Mouse (Mus musculus): ENCODE results near the gene Thrb. TPM values are rescaled to one million over a fixed set of nuclear protein-coding genes. Genes with fewer than 3 reads are reported as not detected.
"Not testable (repeated sequence)": the region's sequence is repeated elsewhere in the genome, so short reads cannot be mapped to it uniquely, and the experiment has no call there.

Thrb gene
- polyA plus RNA-seq, 2 experiments: 0.86 to 2.5 TPM

DNA sequence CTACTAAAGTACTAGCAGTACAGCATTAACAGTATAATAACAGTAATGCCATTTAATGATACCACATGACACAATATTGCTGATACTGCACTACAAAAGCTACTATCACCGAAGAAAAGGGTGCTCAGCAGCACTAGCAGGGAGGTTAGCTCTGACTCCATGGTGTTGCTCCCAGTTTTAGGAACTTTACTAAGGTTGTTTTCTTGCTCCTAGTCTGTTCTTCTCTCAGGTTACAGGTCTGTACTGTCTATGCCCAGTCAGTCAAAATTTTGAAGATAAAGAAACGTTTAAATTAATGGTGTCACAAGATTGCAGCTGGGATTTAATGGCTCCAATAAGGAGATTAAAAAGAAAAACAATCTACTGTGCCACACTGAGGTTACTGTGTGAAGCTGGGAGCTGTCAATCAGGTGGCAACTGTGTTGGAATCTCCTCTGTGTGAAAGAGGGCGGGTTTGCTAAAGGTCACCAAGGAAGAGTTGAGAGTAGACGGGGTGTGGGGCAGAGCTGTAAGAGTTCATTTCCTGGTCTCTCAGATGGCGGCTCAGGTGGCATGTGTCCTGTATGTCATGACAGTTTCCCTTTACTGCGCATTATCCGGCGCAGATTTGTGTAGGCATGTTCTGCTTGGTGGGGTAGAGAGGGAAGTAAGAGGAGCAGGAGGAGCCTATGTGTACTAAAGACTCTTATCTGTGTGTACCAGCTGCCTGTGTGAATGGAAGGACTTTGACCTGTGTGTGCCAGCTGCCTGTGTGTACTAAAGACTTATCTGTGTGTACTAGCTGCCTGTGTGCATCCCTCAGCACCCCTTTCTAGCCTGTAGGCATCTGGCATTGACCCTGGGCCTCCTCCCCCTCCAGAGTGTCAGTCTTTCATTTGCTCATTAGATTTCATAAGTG is 263.0 kb downstream of the Thrb start:
- Histone ChIP-seq H3K27ac (no peak overlapping the region), H3K27me3 (ENCODE audit: control insufficient read depth, insufficient read depth, low read length) (no peaks in the 10 kb centered on the region), H3K9me3 (ENCODE audit: control insufficient read depth, low read length) (no peaks in the 10 kb centered on the region), H3K4me2 (ENCODE audit: low read depth) (no peak overlapping the region), H3K4me3 (ENCODE audit: insufficient read depth in 1 of 2, low read depth in 2 of 2, low read length in 2 of 2) (no peak overlapping the region), H3K4me1 (replicated peaks; ENCODE audit: control insufficient read depth in 2 of 2, insufficient read depth in 2 of 2, low read length in 1 of 2) (peaks cover 0 to 3% of the 10 kb centered on the region in 2 experiments; a peak in 1 of 4 replicates), H3K9ac (replicated peaks) (no peak overlapping the region), H3K36me3 (replicated peaks; ENCODE audit: control insufficient read depth, insufficient read depth, low read depth) (no peaks in the 10 kb centered on the region)
- peak; percentile 41; the same call in 1 of the 2 replicates for ATAC-seq (ENCODE audit: insufficient read depth)
- TF ChIP-seq EP300 (IDR thresholded peaks at IDR 0.05; ENCODE audit: low read depth) (no peak), CTCF (IDR thresholded peaks at IDR 0.05; ENCODE audit: low read depth) (no peak)
- WGBS (ENCODE audit: insufficient replicate concordance): 37% methylated on average over 8 of the region's 8 CpGs
- DNase-seq (ENCODE audit: low read depth in 3 of 3, low spot score in 3 of 3): no peak

DNA sequence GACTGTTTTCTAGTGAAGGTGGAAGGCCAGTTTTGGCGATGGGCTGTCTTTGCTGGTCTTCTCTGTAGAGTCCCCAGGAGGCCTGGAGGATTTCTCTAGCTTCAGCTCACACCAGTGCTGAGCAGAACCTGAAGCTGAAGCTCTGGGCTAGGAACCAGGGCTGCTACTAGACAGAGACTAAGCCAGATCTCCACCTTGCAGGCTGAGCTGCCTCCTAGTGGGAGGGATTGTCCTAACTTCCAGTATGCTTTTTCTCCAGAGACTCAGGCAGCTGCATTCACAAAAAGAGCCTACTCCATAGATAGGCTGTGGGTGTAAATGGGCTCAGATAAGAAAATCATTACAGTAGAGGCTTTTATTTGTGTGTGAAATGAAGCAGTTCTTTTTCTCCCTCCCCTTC is 267.4 kb downstream of the Thrb start:
- ATAC-seq (ENCODE audit: insufficient read depth): no peak
- Histone ChIP-seq H3K9me3 (ENCODE audit: control insufficient read depth, low read length) (no peaks in the 10 kb centered on the region), H3K4me1 (replicated peaks; ENCODE audit: control insufficient read depth in 2 of 2, insufficient read depth in 2 of 2, low read length in 1 of 2) (peaks cover 0 to 3% of the 10 kb centered on the region in 2 experiments; a peak in 1 of 4 replicates), H3K27me3 (ENCODE audit: control insufficient read depth, insufficient read depth, low read length) (no peaks in the 10 kb centered on the region), H3K9ac (replicated peaks) (no peak overlapping the region), H3K27ac (no peak overlapping the region), H3K4me2 (ENCODE audit: low read depth) (no peak overlapping the region), H3K36me3 (replicated peaks; ENCODE audit: control insufficient read depth, insufficient read depth, low read depth) (no peaks in the 10 kb centered on the region), H3K4me3 (ENCODE audit: insufficient read depth in 1 of 2, low read depth in 2 of 2, low read length in 2 of 2) (no peak overlapping the region)
- TF ChIP-seq CTCF (IDR thresholded peaks at IDR 0.05; ENCODE audit: low read depth): peak; percentile 38
- TF ChIP-seq EP300 (IDR thresholded peaks at IDR 0.05; ENCODE audit: low read depth): no peak
- DNase-seq (ENCODE audit: low read depth in 3 of 3, low spot score in 3 of 3): no peak
- WGBS (ENCODE audit: insufficient replicate concordance): 37% methylated on average over 1 of the region's 1 CpGs

DNA sequence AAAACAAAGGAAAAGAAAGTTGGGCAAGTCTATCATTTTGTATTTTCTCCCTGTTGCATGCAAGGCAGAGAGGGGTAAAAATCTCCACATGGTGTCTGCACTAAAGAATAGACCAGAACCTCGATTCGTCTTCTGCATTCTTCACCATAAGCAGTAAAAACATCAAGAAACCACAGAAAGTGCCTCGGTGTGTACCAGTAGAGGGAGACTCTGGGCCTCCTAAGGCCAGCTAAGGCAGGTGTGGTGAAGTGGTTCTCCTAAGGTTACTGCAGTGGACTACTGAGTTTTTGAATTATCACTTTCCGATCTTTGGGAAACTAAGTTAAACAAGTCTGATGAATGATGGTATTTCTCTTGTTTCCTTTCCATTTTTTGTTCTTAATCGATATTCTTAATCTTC is 269.5 kb downstream of the Thrb start:
- no peak overlapping the region for H3K9ac ChIP-seq (replicated peaks)
- no peaks in the 10 kb centered on the region for H3K27me3 ChIP-seq (ENCODE audit: control insufficient read depth, insufficient read depth, low read length)
- no peak overlapping the region for H3K4me3 ChIP-seq (ENCODE audit: insufficient read depth in 1 of 2, low read depth in 2 of 2, low read length in 2 of 2)
- no peak overlapping the region for H3K4me2 ChIP-seq (ENCODE audit: low read depth)
- H3K9me3 ChIP-seq (ENCODE audit: control insufficient read depth, low read length): no peaks in the 10 kb centered on the region
- no peak overlapping the region for H3K27ac ChIP-seq
- no peak for ATAC-seq (ENCODE audit: insufficient read depth)
- H3K4me1 ChIP-seq (replicated peaks; ENCODE audit: control insufficient read depth in 2 of 2, insufficient read depth in 2 of 2, low read length in 1 of 2): no peaks in the 10 kb centered on the region
- H3K36me3 ChIP-seq (replicated peaks; ENCODE audit: control insufficient read depth, insufficient read depth, low read depth): no peaks in the 10 kb centered on the region
- no peak for DNase-seq (ENCODE audit: low read depth in 3 of 3, low spot score in 3 of 3)
- TF ChIP-seq EP300 (IDR thresholded peaks at IDR 0.05; ENCODE audit: low read depth): no peak
- TF ChIP-seq CTCF (IDR thresholded peaks at IDR 0.05; ENCODE audit: low read depth): 0 out of 2 replicates have a peak, but pooled peaks have one; percentile 6
- 50% methylated on average over 5 of the region's 5 CpGs for WGBS (ENCODE audit: insufficient replicate concordance)

DNA sequence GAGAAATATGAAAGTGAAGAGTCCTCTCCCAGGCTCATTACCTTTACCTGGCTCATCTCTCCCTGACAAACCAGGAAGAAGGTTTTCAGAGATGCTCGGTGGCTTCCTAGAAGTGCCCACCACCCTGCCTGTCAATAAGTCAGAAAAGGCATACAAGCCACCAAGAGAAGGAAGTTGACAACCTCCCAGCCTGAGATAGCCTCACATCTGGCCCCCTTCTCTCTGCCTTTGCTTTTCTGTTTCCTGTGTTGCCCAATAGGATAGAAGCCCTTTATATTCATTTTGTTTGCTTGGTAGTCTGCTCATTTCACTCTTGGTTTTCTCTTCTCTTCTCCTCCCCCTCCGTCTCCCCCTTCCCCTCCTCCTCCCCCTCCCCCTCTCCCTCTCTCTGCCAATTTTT is 273.4 kb downstream of the Thrb start:
- DNase-seq (ENCODE audit: low read depth in 3 of 3, low spot score in 3 of 3) (no peak), ATAC-seq (ENCODE audit: insufficient read depth) (no peak)
- no peak overlapping the region for H3K4me3 ChIP-seq (ENCODE audit: insufficient read depth in 1 of 2, low read depth in 2 of 2, low read length in 2 of 2)
- H3K4me1 ChIP-seq (replicated peaks; ENCODE audit: control insufficient read depth in 2 of 2, insufficient read depth in 2 of 2, low read length in 1 of 2): no peaks in the 10 kb centered on the region
- no peaks in the 10 kb centered on the region for H3K9me3 ChIP-seq (ENCODE audit: control insufficient read depth, low read length)
- no peak overlapping the region for H3K27ac ChIP-seq
- no peak overlapping the region for H3K9ac ChIP-seq (replicated peaks)
- WGBS (ENCODE audit: insufficient replicate concordance): 7% methylated on average over 2 of the region's 2 CpGs
- TF ChIP-seq CTCF (IDR thresholded peaks at IDR 0.05; ENCODE audit: low read depth) (no peak), EP300 (IDR thresholded peaks at IDR 0.05; ENCODE audit: low read depth) (no peak)
- H3K27me3 ChIP-seq (ENCODE audit: control insufficient read depth, insufficient read depth, low read length): no peaks in the 10 kb centered on the region
- no peaks in the 10 kb centered on the region for H3K36me3 ChIP-seq (replicated peaks; ENCODE audit: control insufficient read depth, insufficient read depth, low read depth)
- no peak overlapping the region for H3K4me2 ChIP-seq (ENCODE audit: low read depth)

DNA sequence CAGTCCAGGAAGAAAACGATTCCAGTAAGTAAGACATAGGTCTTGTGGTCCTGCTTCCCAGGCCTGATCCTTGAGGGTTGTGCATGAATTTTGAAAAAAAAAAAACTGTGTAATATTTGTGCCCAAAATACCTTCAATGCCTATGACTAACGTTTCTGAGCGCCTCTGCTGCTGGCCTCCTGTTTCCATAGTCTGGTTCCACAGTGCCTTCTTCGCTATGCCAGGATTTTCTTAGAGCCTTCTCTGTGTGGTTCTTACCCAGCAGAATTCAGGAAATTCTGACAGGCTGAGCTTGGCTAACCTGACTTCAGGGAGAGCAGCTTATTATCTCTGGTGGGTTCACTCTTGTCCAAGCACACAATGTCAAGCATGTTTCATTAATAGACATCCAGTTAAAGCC is 274.7 kb downstream of the Thrb start:
- not testable (repeated sequence) for H3K27me3 ChIP-seq (ENCODE audit: control insufficient read depth, insufficient read depth, low read length); H3K27ac ChIP-seq; H3K9ac ChIP-seq (replicated peaks); DNase-seq (ENCODE audit: low read depth in 3 of 3, low spot score in 3 of 3); H3K36me3 ChIP-seq (replicated peaks; ENCODE audit: control insufficient read depth, insufficient read depth, low read depth); H3K4me1 ChIP-seq (replicated peaks; ENCODE audit: control insufficient read depth in 2 of 2, insufficient read depth in 2 of 2, low read length in 1 of 2); H3K4me2 ChIP-seq (ENCODE audit: low read depth); ATAC-seq (ENCODE audit: insufficient read depth); H3K4me3 ChIP-seq (ENCODE audit: insufficient read depth in 1 of 2, low read depth in 2 of 2, low read length in 2 of 2); H3K9me3 ChIP-seq (ENCODE audit: control insufficient read depth, low read length)
- WGBS (ENCODE audit: insufficient replicate concordance): 59% methylated on average over 4 of the region's 4 CpGs

Measured in liver, embryonic 14.5 days (tissue).